31 mouse cellular contexts compared by ENCODE assay signal in genomic region chr4:119297361-119297760, GRCm38 (mm10). TPM values are rescaled to one million over a fixed set of nuclear protein-coding genes. Genes with fewer than 3 reads are reported as not detected.
"Had no signal": no experiment of that assay in that cellular context is flagged by ENCODE, and none has a peak within 500 bp of the region (broad histone marks: within the 10 kb centered on the region; RNA-seq: fewer than 3 reads in every experiment).

No protein-coding gene starts in this region.

- H3K27ac ChIP-seq: embryonic facial prominence, embryonic 10.5 days; embryonic facial prominence, embryonic 12.5 days; embryonic facial prominence, embryonic 13.5 days; embryonic facial prominence, embryonic 15.5 days; forebrain, embryonic 10.5 days; forebrain, embryonic 12.5 days; forebrain, embryonic 13.5 days; gastrocnemius, adult 2 months; heart, adult 2 months had no signal

- DNase-seq: cerebellum, adult 8-10 months; cerebellum, adult 9-10 months; cerebellum, adult 9-11 months; cerebellum, postnatal 10 days; cerebellum, postnatal 14 days; cerebellum, postnatal 25 days; cerebellum, postnatal 36 days; embryo, embryonic 11 days; forebrain, postnatal 0 days; gastrocnemius, adult 2 months; gastrocnemius, postnatal 10 days; gastrocnemius, postnatal 14 days; gastrocnemius, postnatal 25 days; gastrocnemius, postnatal 36 days; heart, adult 11 months; heart, adult 18-20 months; heart, adult 2 months had no signal

- H3K4me3 ChIP-seq: embryonic facial prominence, embryonic 10.5 days; embryonic facial prominence, embryonic 12.5 days; embryonic facial prominence, embryonic 13.5 days; embryonic facial prominence, embryonic 15.5 days; erythroblast, embryonic 14.5 days; forebrain, embryonic 10.5 days; forebrain, embryonic 12.5 days; forebrain, embryonic 13.5 days; gastrocnemius, adult 2 months; heart, adult 2 months had no signal

- H3K36me3 ChIP-seq: embryonic facial prominence, embryonic 12.5 days; embryonic facial prominence, embryonic 13.5 days; embryonic facial prominence, embryonic 15.5 days; forebrain, embryonic 12.5 days had no signal

- H3K4me2 ChIP-seq: embryonic facial prominence, embryonic 12.5 days; embryonic facial prominence, embryonic 13.5 days; embryonic facial prominence, embryonic 15.5 days; forebrain, embryonic 12.5 days; forebrain, embryonic 13.5 days had no signal

- H3K9ac ChIP-seq: embryonic facial prominence, embryonic 12.5 days; embryonic facial prominence, embryonic 13.5 days; embryonic facial prominence, embryonic 15.5 days; forebrain, embryonic 12.5 days; forebrain, embryonic 13.5 days; forebrain, postnatal 0 days had no signal

- H3K27me3 ChIP-seq: embryonic facial prominence, embryonic 12.5 days; embryonic facial prominence, embryonic 13.5 days; embryonic facial prominence, embryonic 15.5 days; forebrain, embryonic 12.5 days; forebrain, embryonic 13.5 days had no signal

- ATAC-seq: forebrain, embryonic 13.5 days; forebrain, embryonic 14.5 days; forebrain, embryonic 16.5 days; forebrain, postnatal 0 days had no signal

- H3K9me3 ChIP-seq: embryonic facial prominence, embryonic 10.5 days; embryonic facial prominence, embryonic 12.5 days; embryonic facial prominence, embryonic 13.5 days; embryonic facial prominence, embryonic 15.5 days; forebrain, embryonic 12.5 days; forebrain, embryonic 13.5 days had no signal

RNA-seq across cellular contexts. Expression of gene Cldn19, which starts 42.1 kb away (rescaled TPM):
- total RNA-seq: common myeloid progenitor, adult 5-6 weeks; granulocyte monocyte progenitor cell, adult 5-6 weeks; heart, adult 18-20 months; heart, adult 2 months; heart, adult 8-10 months had no signal
- polyA plus RNA-seq: embryonic facial prominence, embryonic 10.5 days; embryonic facial prominence, embryonic 11.5 days; erythroblast, embryonic 14.5 days had no signal
